Comparison of ENCODE assay signal across 11 mouse cellular contexts in genomic region chr11:101885232-101885631, GRCm38 (mm10). TPM values are rescaled to one million over a fixed set of nuclear protein-coding genes. Genes with fewer than 3 reads are reported as not detected.
A peak's percentile ranks its signal among the peaks of the same experiment; 100 is the strongest.
DNase-seq lines count a peak whose midpoint lies in the region; ATAC-seq and TF ChIP-seq lines count a peak whose summit lies in the region.
"Had no signal": no experiment of that assay in that cellular context is flagged by ENCODE, and none has a peak within 500 bp of the region (broad histone marks: within the 10 kb centered on the region; RNA-seq: fewer than 3 reads in every experiment).

No protein-coding gene starts in this region.

- peak; percentile 42; the same call in 1 of the 2 replicates for TF ChIP-seq CTCF in kidney, postnatal 0 days (IDR thresholded peaks at IDR 0.05; ENCODE audit: low read depth)

- DNase-seq in kidney, postnatal 0 days (ENCODE audit: low spot score): peak; percentile 70
- no peak for DNase-seq in kidney, adult 11 months
- peak; percentile 10 for DNase-seq in naive thymus-derived CD4-positive, alpha-beta T cell, adult 2 months (ENCODE audit: low read depth)
- no peak for DNase-seq in liver
- no peak for DNase-seq in ovary, postnatal 14 days (ENCODE audit: low spot score)
- no peak for DNase-seq in left cerebral cortex, postnatal 36 days (ENCODE audit: low spot score in 2 of 2)
- DNase-seq: cerebellum, adult 11 months had no signal

- H3K9me3 ChIP-seq in kidney, postnatal 0 days (replicated peaks; ENCODE audit: low read length): no peaks in the 10 kb centered on the region
- no peaks in the 10 kb centered on the region for H3K9me3 ChIP-seq in intestine, embryonic 16.5 days (ENCODE audit: control insufficient read depth, low read length)
- H3K9me3 ChIP-seq: forebrain, embryonic 13.5 days had no signal

- 0 out of 2 replicates have a peak, but pooled peaks cover 4% of the 10 kb centered on the region for H3K27me3 ChIP-seq in kidney, postnatal 0 days (ENCODE audit: insufficient read depth, low read length)
- peaks cover 14% of the 10 kb centered on the region; the same call in 1 of the 2 replicates for H3K27me3 ChIP-seq in intestine, embryonic 16.5 days (replicated peaks; ENCODE audit: control insufficient read depth, insufficient read depth, low read length)

- no peaks in the 10 kb centered on the region for H3K36me3 ChIP-seq in kidney, postnatal 0 days (ENCODE audit: insufficient read depth, low read length)
- H3K36me3 ChIP-seq in intestine, embryonic 16.5 days (ENCODE audit: control insufficient read depth, insufficient read depth, low read length): no peaks in the 10 kb centered on the region

- H3K27ac ChIP-seq in kidney, postnatal 0 days: 0 out of 2 replicates have a peak overlapping the region, but pooled peaks have one; percentile 34
- peak overlapping the region; percentile 42; the same call in 1 of the 2 replicates for H3K27ac ChIP-seq in brown adipose tissue, adult 24 weeks (replicated peaks; ENCODE audit: low read depth, low read length)
- peak overlapping the region; percentile 57 for H3K27ac ChIP-seq in intestine, embryonic 16.5 days (ENCODE audit: low read length)

- no peak overlapping the region for H3K9ac ChIP-seq in kidney, postnatal 0 days (ENCODE audit: low read depth, low read length)
- no peak overlapping the region for H3K9ac ChIP-seq in intestine, embryonic 16.5 days (ENCODE audit: low read depth, low read length)
- H3K9ac ChIP-seq: forebrain, embryonic 13.5 days had no signal

- no peak overlapping the region for H3K4me3 ChIP-seq in kidney, postnatal 0 days (replicated peaks; ENCODE audit: low read depth, low read length)
- H3K4me3 ChIP-seq in brown adipose tissue, adult 24 weeks (ENCODE audit: insufficient read depth, low read depth, low read length): no peak overlapping the region
- no peak overlapping the region for H3K4me3 ChIP-seq in intestine, embryonic 16.5 days (ENCODE audit: low read length)
- H3K4me3 ChIP-seq: forebrain, embryonic 13.5 days had no signal

- intact Hi-C loops in left cerebral cortex, postnatal 36 days (cut with DNase I): no loop called here

- no peak for ATAC-seq in kidney, postnatal 0 days (replicated peaks; ENCODE audit: low FRiP score, low read depth)
- ATAC-seq in intestine, embryonic 16.5 days: peak; percentile 55; the same call in 1 of the 2 replicates
- ATAC-seq: forebrain, embryonic 13.5 days; Patski had no signal

- 33% methylated on average over 6 of the region's 6 CpGs for WGBS in kidney, postnatal 0 days
- 21% methylated on average over 6 of the region's 6 CpGs for WGBS in intestine, embryonic 16.5 days

- H3K4me1 ChIP-seq in kidney, postnatal 0 days (replicated peaks; ENCODE audit: insufficient read depth, low read length): peaks cover 44% of the 10 kb centered on the region
- H3K4me1 ChIP-seq in brown adipose tissue, adult 24 weeks (ENCODE audit: control insufficient read depth, insufficient read depth, insufficient read length, low read length): peaks cover 19% of the 10 kb centered on the region
- peaks cover 34% of the 10 kb centered on the region for H3K4me1 ChIP-seq in intestine, embryonic 16.5 days (ENCODE audit: control insufficient read depth, insufficient read depth, low read length)

- H3K4me2 ChIP-seq in kidney, postnatal 0 days (ENCODE audit: low read length): no peak overlapping the region
- no peak overlapping the region for H3K4me2 ChIP-seq in intestine, embryonic 16.5 days (ENCODE audit: low read depth, low read length)
- H3K4me2 ChIP-seq: forebrain, embryonic 13.5 days had no signal

RNA-seq across cellular contexts. Expression of gene Meox1, which starts 8.9 kb away (rescaled TPM):
- polyA plus RNA-seq in kidney, postnatal 0 days (2015; fragmentation: Nextera tagmentation; extraction: Ambion mirVana): 13.9 and 14.3 TPM in 2 replicates
- polyA plus RNA-seq in brown adipose tissue, adult 24 weeks (2012; ENCODE audit: insufficient read depth, insufficient read length, missing spikeins): 3.8 and 4.4 TPM in 2 replicates
- polyA plus RNA-seq in intestine, embryonic 16.5 days (2015; fragmentation: Nextera tagmentation; extraction: Ambion mirVana): 5.0 and 5.1 TPM in 2 replicates
- total RNA-seq in left cerebral cortex, postnatal 36 days (2021): under 1 TPM; 0.34 to 0.49 TPM

Comparison
In these comparisons a context has a peak if more than half of its experiments do, and no peak if none do; other contexts are left out.
1. DNase-seq: peak in kidney, postnatal 0 days (single experiment) and naive thymus-derived CD4-positive, alpha-beta T cell, adult 2 months (single experiment); none in kidney, adult 11 months (single experiment), liver (single experiment), ovary, postnatal 14 days (single experiment) and left cerebral cortex, postnatal 36 days (0 of 2).
2. Peak in every context shown above with its lines, with median percentiles within 50 percentile points of each other: H3K27ac ChIP-seq.